Mouse (Mus musculus): Measurements from ENCODE around the gene Parn.

Gene Parn

GRCm38 (mm10) chr16:13621745-13622507 lies 46.0 kb downstream of the Parn start:
- DNase-seq (ENCODE audit: low spot score), result no peak

GRCm38 (mm10) chr16:13620194-13620593 lies 47.8 kb downstream of the Parn start:
- no peak for DNase-seq (ENCODE audit: low spot score)

- no peak for DNase-seq (ENCODE audit: low spot score)
Measured at GRCm38 (mm10) chr16:13615276-13615675, 52.7 kb downstream of the Parn start.

- DNase-seq (ENCODE audit: low spot score), result no peak
Measured at GRCm38 (mm10) chr16:13612571-13612970, 55.4 kb downstream of the Parn start.

- peak; percentile 7 for DNase-seq (ENCODE audit: low spot score)
Measured at GRCm38 (mm10) chr16:13612058-13612457, 55.9 kb downstream of the Parn start.

GRCm38 (mm10) chr16:13611399-13611798 lies 56.6 kb downstream of the Parn start:
- no peak for DNase-seq (ENCODE audit: low spot score)

- peak; percentile 69 for DNase-seq (ENCODE audit: low spot score)
Measured at GRCm38 (mm10) chr16:13610951-13611381, 57.0 kb downstream of the Parn start.

- DNase-seq (ENCODE audit: low spot score), result no peak
Measured at GRCm38 (mm10) chr16:13608705-13609085, 59.3 kb downstream of the Parn start.

GRCm38 (mm10) chr16:13607987-13608704 lies 59.8 kb downstream of the Parn start:
- DNase-seq (ENCODE audit: low spot score), result no peak

GRCm38 (mm10) chr16:13602779-13603178 lies 65.2 kb downstream of the Parn start:
- no peak for DNase-seq (ENCODE audit: low spot score)

GRCm38 (mm10) chr16:13589049-13589408 lies 78.9 kb downstream of the Parn start:
- DNase-seq (ENCODE audit: low spot score), result peak; percentile 25

- peak; percentile 22 for DNase-seq (ENCODE audit: low spot score)
Measured at GRCm38 (mm10) chr16:13588182-13589048, 79.6 kb downstream of the Parn start.

GRCm38 (mm10) chr16:13585234-13585633 lies 82.7 kb downstream of the Parn start:
- DNase-seq (ENCODE audit: low spot score), result no peak

GRCm38 (mm10) chr16:13580784-13581183 lies 87.2 kb downstream of the Parn start:
- no peak for DNase-seq (ENCODE audit: low spot score)

GRCm38 (mm10) chr16:13580016-13580415 lies 88.0 kb downstream of the Parn start:
- no peak for DNase-seq (ENCODE audit: low spot score)

- DNase-seq (ENCODE audit: low spot score), result no peak
Measured at GRCm38 (mm10) chr16:13575306-13575705, 92.7 kb downstream of the Parn start.

GRCm38 (mm10) chr16:13568280-13568679 lies 99.7 kb downstream of the Parn start:
- no peak for DNase-seq (ENCODE audit: low spot score)

- no peak for DNase-seq (ENCODE audit: low spot score)
Measured at GRCm38 (mm10) chr16:13567614-13568013, 100.4 kb downstream of the Parn start.

- DNase-seq (ENCODE audit: low spot score), result no peak
Measured at GRCm38 (mm10) chr16:13566351-13566750, 101.6 kb downstream of the Parn start.

GRCm38 (mm10) chr16:13565291-13565690 lies 102.7 kb downstream of the Parn start:
- DNase-seq (ENCODE audit: low spot score), result no peak

GRCm38 (mm10) chr16:13557784-13558183 lies 110.2 kb downstream of the Parn start:
- no peak for DNase-seq (ENCODE audit: low spot score)

- DNase-seq (ENCODE audit: low spot score), result peak; percentile 45
Measured at GRCm38 (mm10) chr16:13556954-13557470, 111.0 kb downstream of the Parn start.

Data from yolk sac, embryonic 10.5 days (tissue).